Mouse (Mus musculus) intestine, embryonic 16.5 days (tissue): ENCODE measurements around the gene Vmn1r61. TPM values are rescaled to one million over a fixed set of nuclear protein-coding genes. Genes with fewer than 3 reads are reported as not detected.

ENCODE experiments used
- ATAC-seq: fragments of 200-750 bp; cut with Nextera tagmentation; 2 replicates; pipeline ENCODE4 v1.8.0; 2017; ENCODE audit warnings: moderate TSS enrichment, moderate library complexity
- H3K27ac ChIP-seq: fragments of 300-500 bp; sonication (generic); 2 replicates; pipeline ENCODE4 v1.5.1; 2014; ENCODE audit warnings: mild to moderate bottlenecking, low read length
- H3K27me3 ChIP-seq: fragments of 300-500 bp; sonication (generic); replicated peaks from 2 replicates; pipeline ENCODE4 v1.6.1; 2014; ENCODE audit warnings: low read length, control low read depth, mixed read lengths; ENCODE audit not compliant: control insufficient read depth, insufficient read depth
- H3K36me3 ChIP-seq: fragments of 300-500 bp; sonication (generic); 2 replicates; pipeline ENCODE4 v1.6.1; 2014; ENCODE audit warnings: low read length, control low read depth; ENCODE audit not compliant: control insufficient read depth, insufficient read depth
- H3K4me1 ChIP-seq: fragments of 300-500 bp; sonication (generic); 2 replicates; pipeline ENCODE4 v1.6.1; 2014; ENCODE audit warnings: low read length, control low read depth, mixed read lengths; ENCODE audit not compliant: control insufficient read depth, insufficient read depth
- H3K4me2 ChIP-seq: fragments of 300-500 bp; sonication (generic); 2 replicates; pipeline ENCODE4 v1.6.1; 2014; ENCODE audit warnings: low read depth, low read length, control low read depth
- H3K4me3 ChIP-seq: fragments of 300-500 bp; sonication (generic); 2 replicates; pipeline ENCODE4 v1.5.1; 2014; ENCODE audit warnings: mild to moderate bottlenecking, low read length
- H3K9ac ChIP-seq: fragments of 300-500 bp; sonication (generic); 2 replicates; pipeline ENCODE4 v1.6.1; 2014; ENCODE audit warnings: low read depth, low read length
- H3K9me3 ChIP-seq: fragments of 300-500 bp; sonication (generic); 2 replicates; pipeline ENCODE4 v1.6.1; 2016; ENCODE audit warnings: low read length, control low read depth; ENCODE audit not compliant: control insufficient read depth
- polyA plus RNA-seq: library from polyadenylated mRNA; unstranded; fragments of >200 nt; fragmentation: Nextera tagmentation; extraction: Ambion mirVana; gene quantifications from 2 replicates; pipeline ENCODE4 v1.2.1, GENCODE M21; 2015

The Vmn1r61 gene
- polyA plus RNA-seq: not detected in 2 replicates

DNA sequence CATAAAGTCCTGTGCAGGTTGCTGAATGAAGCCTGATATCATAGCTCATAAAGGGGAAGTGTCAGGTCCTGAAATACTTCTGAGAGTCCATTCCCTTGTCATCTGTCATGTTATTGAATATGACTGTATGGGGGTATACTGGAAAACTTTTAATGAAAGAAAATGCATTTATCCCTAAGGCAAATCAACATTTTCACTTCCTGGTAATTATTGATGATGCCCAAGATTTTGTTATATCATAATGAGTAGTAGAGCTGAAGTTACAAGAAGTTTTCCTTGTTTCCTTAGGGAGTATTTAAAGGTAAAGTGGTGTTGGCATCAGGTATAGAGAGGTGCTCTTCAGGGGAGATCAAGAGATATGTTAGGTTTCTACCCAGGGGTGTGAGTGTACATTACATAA lies at the start of gene Vmn1r61:
Gene Vmn1r61, minus strand, starts transcription at position 101 of the 400 bp plus-strand sequence.
- no peaks in the 10 kb centered on the region for H3K9me3 ChIP-seq
- H3K4me2 ChIP-seq: no peak within 1 kb of the TSS
- H3K9ac ChIP-seq: no peak within 1 kb of the TSS
- H3K4me1 ChIP-seq: no peaks in the 10 kb centered on the region
- no peaks in the 10 kb centered on the region for H3K36me3 ChIP-seq
- ATAC-seq: no peak
- H3K27ac ChIP-seq: no peak within 1 kb of the TSS
- no peak within 1 kb of the TSS for H3K4me3 ChIP-seq
- H3K27me3 ChIP-seq: no peaks in the 10 kb centered on the region

Other genes with a start within 250 kb of the Vmn1r61 start
- gene Vmn1r58, start 199.9 kb downstream of the Vmn1r61 start, polyA plus RNA-seq: not detected in 2 replicates
- not detected in 2 replicates for gene Vmn1r59, start 156.5 kb downstream of the Vmn1r61 start, polyA plus RNA-seq
- gene Vmn2r28, start 119.3 kb downstream of the Vmn1r61 start, polyA plus RNA-seq: not detected in 2 replicates
- not detected in 2 replicates for gene Vmn1r60, start 66.0 kb downstream of the Vmn1r61 start, polyA plus RNA-seq
- not detected in 2 replicates for gene Vmn1r62, start 60.3 kb upstream of the Vmn1r61 start, polyA plus RNA-seq
- not detected in 2 replicates for gene Vmn1r63, start 192.2 kb upstream of the Vmn1r61 start, polyA plus RNA-seq